Mouse (Mus musculus) erythroblast, embryonic 14.5 days (primary cell): Measurements from ENCODE around the gene Lifr.

Source experiments
- GATA1 ChIP-seq: IDR thresholded peaks from 2 replicates; pipeline ENCODE4 v1.6.1; 2012; ENCODE audit warnings: low read length, inconsistent platforms, mixed read lengths
- TAL1 ChIP-seq: IDR thresholded peaks from 3 replicates; pipeline ENCODE4 v1.6.1; 2012; ENCODE audit warnings: low read length, inconsistent platforms, mixed read lengths

GRCm38 (mm10) chr15:7226225-7226624 lies 135.8 kb downstream of the Lifr start:
- no peak for TF ChIP-seq TAL1
- TF ChIP-seq GATA1, result no peak
